Mouse (Mus musculus) intestine, embryonic 14.5 days (tissue): ENCODE measurements at regions not wholly inside any gene's neighbourhood (a gene's known extent, or its start where the extent isn't known, plus 50 kb on each side); places are given as distances from the start of the nearest gene placed in this dataset.

ENCODE experiments used
- ATAC-seq: fragments of 200-750 bp; cut with Nextera tagmentation; replicated peaks from 2 replicates; pipeline ENCODE4 v1.8.0; 2017; ENCODE audit warnings: low read depth, moderate number of reproducible peaks, moderate TSS enrichment, moderate library complexity; ENCODE audit not compliant: low FRiP score, low TSS enrichment
- DNase-seq: peaks from one replicate; pipeline ENCODE4 v3.0.0-alpha.2; 2018; ENCODE audit warnings: low spot score
- H3K27ac ChIP-seq: fragments of 300-500 bp; sonication (generic); 2 replicates; pipeline ENCODE4 v1.5.1; 2014; ENCODE audit warnings: low read depth, mild to moderate bottlenecking, control low read depth
- H3K27me3 ChIP-seq: fragments of 300-500 bp; sonication (generic); replicated peaks from 2 replicates; pipeline ENCODE4 v1.6.1; 2014; ENCODE audit warnings: low read length, control low read depth; ENCODE audit not compliant: control insufficient read depth, insufficient read depth
- H3K36me3 ChIP-seq: fragments of 300-500 bp; sonication (generic); 2 replicates; pipeline ENCODE4 v1.6.1; 2014; ENCODE audit warnings: low read length, control low read depth; ENCODE audit not compliant: control insufficient read depth, insufficient read depth
- H3K4me1 ChIP-seq: fragments of 300-500 bp; sonication (generic); replicated peaks from 2 replicates; pipeline ENCODE4 v1.6.1; 2014; ENCODE audit warnings: low read length, control low read depth, mixed read lengths; ENCODE audit not compliant: control insufficient read depth, insufficient read depth
- H3K4me2 ChIP-seq: fragments of 300-500 bp; sonication (generic); 2 replicates; pipeline ENCODE4 v1.6.1; 2014; ENCODE audit warnings: low read length
- H3K4me3 ChIP-seq: fragments of 300-500 bp; sonication (generic); 2 replicates; pipeline ENCODE4 v1.5.1; 2014; ENCODE audit warnings: low read depth, low read length, control low read depth, mixed read lengths
- H3K9ac ChIP-seq: fragments of 300-500 bp; sonication (generic); 2 replicates; pipeline ENCODE4 v1.6.1; 2014; ENCODE audit warnings: mild to moderate bottlenecking, low read length
- H3K9me3 ChIP-seq: fragments of 300-500 bp; sonication (generic); 2 replicates; pipeline ENCODE4 v1.6.1; 2016; ENCODE audit warnings: low read length, control low read depth; ENCODE audit not compliant: control insufficient read depth
- WGBS: fragments of 180-500 bp; shearing (Covaris S2); extraction: QIAGEN DNeasy Blood & Tissue Kit; methylation state at CpG from one replicate; pipeline ENCODE4 v1.1.7; 2014; 5-methylcytosine and 5-hydroxymethylcytosine counted together

DNA sequence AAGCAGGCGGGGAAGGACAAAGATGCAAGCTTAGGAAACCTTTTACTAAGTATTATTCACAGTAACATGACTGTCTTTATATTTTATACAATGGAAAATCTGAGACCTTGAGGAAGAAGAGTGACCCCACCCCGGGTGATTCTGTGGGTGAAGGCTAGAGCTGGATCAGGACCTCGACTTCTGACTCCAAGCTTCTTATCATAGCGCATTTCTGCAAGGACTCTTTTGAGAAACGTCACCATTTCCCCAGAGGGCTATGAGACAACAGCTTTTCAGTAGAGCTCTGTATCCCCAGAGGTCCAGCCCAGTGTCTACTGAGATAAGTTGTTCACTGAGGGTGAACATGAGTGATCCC lies 69.0 kb downstream of the Rpusd4 start:
- no peak overlapping the region for H3K9ac ChIP-seq
- no peak for ATAC-seq
- peaks cover 74% of the 10 kb centered on the region for H3K4me1 ChIP-seq
- no peaks in the 10 kb centered on the region for H3K36me3 ChIP-seq
- no peaks in the 10 kb centered on the region for H3K27me3 ChIP-seq
- H3K4me3 ChIP-seq, result no peak overlapping the region
- no peak for DNase-seq
- no peak overlapping the region for H3K4me2 ChIP-seq
- no peaks in the 10 kb centered on the region for H3K9me3 ChIP-seq
- H3K27ac ChIP-seq, result peak overlapping the region; percentile 89; the same call in 1 of the 2 replicates
- 69% methylated on average over 5 of the region's 5 CpGs for WGBS

DNA sequence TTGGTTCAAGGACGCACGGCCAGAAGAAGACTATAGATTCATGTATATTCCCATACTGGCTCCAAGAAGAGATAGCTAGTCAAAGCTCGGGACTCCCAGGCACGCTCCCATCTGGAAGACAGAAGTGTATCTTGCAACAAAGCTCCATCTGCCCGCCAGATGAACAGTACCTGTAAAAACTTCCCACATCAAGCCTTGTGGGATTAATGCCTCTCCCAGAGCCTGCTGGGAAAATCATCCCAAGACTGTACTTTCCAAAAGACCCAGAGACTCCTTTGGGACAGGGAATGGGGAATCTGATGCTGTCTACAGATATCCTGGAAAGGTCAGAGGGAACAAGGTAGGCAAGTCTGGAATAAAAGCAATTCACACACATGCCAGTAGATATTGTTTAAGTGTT lies 71.2 kb downstream of the Rpusd4 start:
- Histone ChIP-seq H3K27ac (0 out of 2 replicates have a peak overlapping the region, but pooled peaks have one; percentile 18), H3K27me3 (no peaks in the 10 kb centered on the region), H3K4me1 (peaks cover 74% of the 10 kb centered on the region), H3K36me3 (no peaks in the 10 kb centered on the region), H3K9me3 (no peaks in the 10 kb centered on the region), H3K4me3 (no peak overlapping the region), H3K4me2 (no peak overlapping the region), H3K9ac (no peak overlapping the region)
- ATAC-seq (no peak), DNase-seq (no peak)
- WGBS, result 82% methylated on average over 5 of the region's 5 CpGs

DNA sequence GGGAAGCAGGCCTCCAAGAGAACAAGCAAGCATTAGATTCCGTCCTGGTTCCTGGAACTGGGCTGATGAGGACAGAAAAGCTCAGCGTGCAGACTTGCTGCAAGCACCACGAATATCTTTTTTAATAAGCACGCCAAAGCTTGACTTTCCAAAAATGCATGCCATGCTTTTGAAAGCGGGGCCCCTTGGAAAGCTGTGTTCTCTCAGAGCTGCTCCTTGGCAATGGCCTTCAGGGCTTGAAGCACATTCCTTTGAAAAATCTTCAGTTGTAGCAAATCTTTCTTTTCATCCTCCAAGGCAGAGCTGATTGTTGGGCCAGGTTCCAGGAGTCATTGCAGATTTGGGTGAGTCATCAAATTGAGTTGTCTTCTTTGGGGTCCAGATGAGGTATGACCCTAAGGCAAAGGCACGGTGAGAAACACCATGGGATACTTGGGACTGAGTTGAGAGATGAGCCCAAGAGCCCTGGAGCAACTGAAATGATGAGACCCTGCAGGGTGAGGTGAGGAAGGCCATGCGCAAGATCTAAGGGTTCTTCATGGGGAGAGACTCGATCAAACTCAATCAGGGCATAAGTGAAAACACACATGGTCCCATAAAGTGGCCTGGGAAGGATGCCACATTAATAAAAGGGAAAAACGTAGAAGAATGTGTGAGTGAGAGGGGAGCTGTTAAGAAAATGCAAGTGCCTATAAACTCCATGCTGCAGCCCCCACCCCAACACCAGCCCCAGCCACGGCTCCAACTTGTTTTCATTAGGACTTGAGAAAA lies 72.0 kb downstream of the Rpusd4 start:
- 66% methylated on average over 10 of the region's 10 CpGs for WGBS
- Histone ChIP-seq H3K9ac (no peak overlapping the region), H3K4me2 (no peak overlapping the region), H3K36me3 (no peaks in the 10 kb centered on the region), H3K4me1 (peaks cover 72% of the 10 kb centered on the region), H3K27ac (peak overlapping the region; percentile 18; the same call in 1 of the 2 replicates), H3K4me3 (no peak overlapping the region), H3K9me3 (no peaks in the 10 kb centered on the region), H3K27me3 (no peaks in the 10 kb centered on the region)
- no peak for DNase-seq
- no peak for ATAC-seq

DNA sequence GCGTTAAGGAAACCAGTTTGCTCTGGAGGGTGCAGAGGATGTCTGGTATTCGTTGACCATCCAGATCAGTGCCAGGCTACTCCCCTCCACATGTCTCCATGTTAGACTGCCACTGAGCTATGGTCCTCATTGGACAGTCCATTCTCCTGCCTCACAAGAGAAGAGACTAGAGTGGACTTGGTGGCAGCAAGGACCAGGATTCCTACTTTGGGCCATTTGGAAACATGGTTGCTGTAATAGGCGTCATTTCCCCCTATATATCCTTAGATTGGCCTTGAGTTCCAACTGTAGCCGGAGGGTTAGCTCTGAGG lies 72.6 kb downstream of the Rpusd4 start:
- no peak for DNase-seq
- no peak overlapping the region for H3K27ac ChIP-seq
- H3K4me3 ChIP-seq, result no peak overlapping the region
- H3K4me1 ChIP-seq, result peaks cover 69% of the 10 kb centered on the region
- no peaks in the 10 kb centered on the region for H3K9me3 ChIP-seq
- no peak for ATAC-seq
- H3K9ac ChIP-seq, result no peak overlapping the region
- no peaks in the 10 kb centered on the region for H3K27me3 ChIP-seq
- no peak overlapping the region for H3K4me2 ChIP-seq
- no peaks in the 10 kb centered on the region for H3K36me3 ChIP-seq
- WGBS, result 78% methylated on average over 4 of the region's 4 CpGs

DNA sequence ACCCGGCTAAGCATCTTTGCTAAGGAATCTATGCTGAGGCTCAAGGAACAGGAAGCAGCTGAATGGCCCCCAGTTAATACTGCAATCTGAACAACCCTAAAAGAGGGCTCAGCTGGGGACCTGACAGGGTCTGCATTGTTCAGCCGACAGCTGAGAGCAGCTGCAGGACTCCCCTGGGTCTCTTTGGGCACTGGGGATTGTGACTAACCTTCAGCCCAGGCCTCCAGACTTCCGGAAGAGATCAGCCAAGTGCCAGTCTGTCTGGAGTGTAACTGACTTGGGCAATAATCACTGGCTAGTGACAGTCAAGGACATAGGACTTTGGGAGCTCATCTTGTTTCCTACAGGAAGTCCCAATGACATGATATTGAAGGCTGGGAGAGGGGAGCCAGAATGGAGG lies 73.1 kb downstream of the Rpusd4 start:
- H3K4me2 ChIP-seq, result no peak overlapping the region
- 39% methylated on average over 3 of the region's 3 CpGs for WGBS
- H3K27me3 ChIP-seq, result no peaks in the 10 kb centered on the region

DNA sequence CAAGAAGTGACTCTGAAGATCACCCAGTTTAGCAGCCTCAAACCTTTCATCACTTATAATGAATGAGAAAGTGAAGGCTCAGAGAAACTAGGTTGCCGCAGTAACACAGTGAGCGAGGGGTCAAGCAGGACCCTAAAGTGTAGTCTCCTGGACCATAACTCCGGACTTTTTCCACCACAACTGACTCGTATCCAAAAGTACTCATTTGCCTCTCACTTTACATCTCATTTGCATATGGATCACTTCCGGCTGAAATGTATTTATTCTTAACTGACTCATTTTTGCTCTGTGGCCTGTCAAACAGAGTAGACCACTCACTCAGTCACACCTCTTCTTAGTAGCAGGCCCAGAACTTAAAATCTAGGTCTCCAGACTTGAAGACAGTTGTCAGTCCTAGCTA lies 73.7 kb downstream of the Rpusd4 start:
- Histone ChIP-seq H3K36me3 (no peaks in the 10 kb centered on the region), H3K27me3 (no peaks in the 10 kb centered on the region), H3K4me1 (peaks cover 68% of the 10 kb centered on the region), H3K4me2 (no peak overlapping the region), H3K9me3 (no peaks in the 10 kb centered on the region), H3K27ac (no peak overlapping the region), H3K4me3 (no peak overlapping the region), H3K9ac (no peak overlapping the region)
- 86% methylated on average over 5 of the region's 5 CpGs for WGBS
- DNase-seq (no peak), ATAC-seq (no peak)

More for the DNA sequence above, 73.1 kb downstream of the Rpusd4 start:
- no peak for DNase-seq
- ATAC-seq, result no peak
- H3K9ac ChIP-seq, result no peak overlapping the region
- H3K4me1 ChIP-seq, result peaks cover 68% of the 10 kb centered on the region
- H3K36me3 ChIP-seq, result no peaks in the 10 kb centered on the region
- H3K27ac ChIP-seq, result no peak overlapping the region
- H3K9me3 ChIP-seq, result no peaks in the 10 kb centered on the region
- H3K4me3 ChIP-seq, result no peak overlapping the region

DNA sequence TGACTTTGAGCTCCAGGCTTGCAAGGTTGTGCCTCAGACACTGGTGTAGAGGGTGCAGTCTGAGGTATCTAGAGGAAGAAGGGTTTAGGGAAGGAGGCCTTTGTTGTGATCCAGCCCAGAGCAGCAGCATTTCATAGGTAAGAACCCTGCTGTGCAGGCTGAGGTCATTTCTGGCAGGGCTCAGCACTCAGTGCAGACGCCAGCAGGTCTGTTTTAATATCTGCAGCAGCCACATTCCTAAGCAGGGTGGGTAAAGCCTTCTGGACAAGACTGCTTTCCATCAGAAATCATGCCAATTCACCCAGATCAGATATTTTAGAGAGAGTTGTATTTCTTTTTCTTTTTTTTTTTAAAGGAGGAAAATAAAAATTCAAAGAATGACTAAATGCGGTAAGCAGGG lies 74.8 kb downstream of the Rpusd4 start:
- Histone ChIP-seq H3K4me1 (peaks cover 65% of the 10 kb centered on the region), H3K9me3 (no peaks in the 10 kb centered on the region)
- DNase-seq, result no peak

DNA sequence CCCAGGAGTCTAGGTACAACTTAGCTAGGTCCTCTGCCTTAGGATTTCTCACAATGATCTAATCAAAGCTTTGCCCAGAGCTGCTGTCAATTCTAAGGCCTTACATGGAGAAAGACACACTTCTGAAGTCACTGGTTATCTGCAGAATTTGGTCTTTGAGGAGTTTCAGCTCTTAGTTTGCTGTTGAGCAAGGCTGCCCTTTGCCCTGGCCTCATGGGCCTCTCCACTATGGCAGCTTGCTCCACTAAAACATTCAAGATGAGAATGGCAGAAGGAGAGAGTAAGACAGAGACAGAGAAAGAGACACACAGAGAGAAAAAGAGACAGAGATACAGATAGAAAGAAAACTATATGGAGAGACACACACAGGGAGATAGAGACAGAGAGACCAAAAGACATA lies 75.7 kb downstream of the Rpusd4 start:
- H3K4me1 ChIP-seq, result peaks cover 65% of the 10 kb centered on the region
- no peak for ATAC-seq

More for the DNA sequence above, 74.8 kb downstream of the Rpusd4 start:
- ATAC-seq, result peak; percentile 67; the same call in 1 of the 2 replicates
- 35% methylated on average over 2 of the region's 2 CpGs for WGBS
- Histone ChIP-seq H3K9ac (no peak overlapping the region), H3K4me3 (no peak overlapping the region), H3K4me2 (no peak overlapping the region), H3K27ac (peak overlapping the region; percentile 70), H3K36me3 (no peaks in the 10 kb centered on the region), H3K27me3 (no peaks in the 10 kb centered on the region)

DNA sequence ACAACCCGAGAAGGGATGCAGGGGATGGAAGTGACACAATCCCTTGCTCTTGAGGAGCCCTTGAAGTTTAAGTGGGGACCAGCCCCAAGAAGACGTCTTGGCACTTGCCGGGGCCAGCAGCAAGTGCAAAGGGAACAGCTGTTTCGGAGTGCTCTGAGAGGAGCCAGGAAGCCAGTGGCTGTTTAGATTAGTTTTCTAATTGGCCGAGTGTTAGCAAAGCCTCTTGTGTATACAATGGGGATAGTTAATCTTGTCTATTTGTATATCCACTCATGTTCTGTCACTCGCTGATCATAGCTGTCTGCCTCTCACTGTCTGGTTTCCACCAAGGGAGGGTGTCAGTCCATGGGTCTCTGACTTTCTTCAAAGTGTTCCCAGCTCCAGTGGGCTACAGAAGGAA lies 76.6 kb upstream of the Cdon start:
- Histone ChIP-seq H3K36me3 (no peaks in the 10 kb centered on the region), H3K4me1 (peaks cover 60% of the 10 kb centered on the region), H3K9ac (no peak overlapping the region), H3K4me3 (no peak overlapping the region), H3K9me3 (no peaks in the 10 kb centered on the region), H3K27ac (peak overlapping the region; percentile 19; the same call in 1 of the 2 replicates), H3K4me2 (no peak overlapping the region), H3K27me3 (0 out of 2 replicates have a peak, but pooled peaks cover 3% of the 10 kb centered on the region)
- no peak for DNase-seq
- ATAC-seq, result no peak; the same call in 1 of the 2 replicates
- WGBS, result 24% methylated on average over 6 of the region's 6 CpGs

More for the DNA sequence above, 75.7 kb downstream of the Rpusd4 start:
- Histone ChIP-seq H3K27me3 (no peaks in the 10 kb centered on the region), H3K36me3 (no peaks in the 10 kb centered on the region), H3K27ac (no peak overlapping the region), H3K9ac (no peak overlapping the region), H3K4me2 (no peak overlapping the region), H3K4me3 (no peak overlapping the region), H3K9me3 (no peaks in the 10 kb centered on the region)
- no peak for DNase-seq
